Mouse (Mus musculus): ENCODE data around the gene Gm42742.

Gene Gm42742

DNA sequence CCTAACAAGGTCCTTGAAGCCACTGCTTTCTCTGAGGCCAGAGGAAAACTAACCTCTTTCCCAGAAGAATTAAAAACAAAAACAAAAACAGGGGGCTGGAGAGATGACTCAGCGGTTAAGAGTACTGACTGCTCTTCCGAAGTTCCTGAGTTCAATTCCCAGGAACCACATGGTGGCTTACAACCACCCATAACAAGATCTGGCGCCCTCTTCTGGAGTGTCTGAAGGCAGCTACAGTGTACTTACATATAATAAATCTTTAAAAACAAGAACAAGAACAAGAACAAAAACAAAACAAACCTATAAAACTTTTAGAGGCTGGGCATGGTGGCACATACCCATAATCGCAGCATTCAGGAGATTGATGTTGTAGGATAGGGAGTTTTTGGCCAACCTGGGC is 24.4 kb downstream of the Gm42742 start:
- DNase-seq = no peak

DNA sequence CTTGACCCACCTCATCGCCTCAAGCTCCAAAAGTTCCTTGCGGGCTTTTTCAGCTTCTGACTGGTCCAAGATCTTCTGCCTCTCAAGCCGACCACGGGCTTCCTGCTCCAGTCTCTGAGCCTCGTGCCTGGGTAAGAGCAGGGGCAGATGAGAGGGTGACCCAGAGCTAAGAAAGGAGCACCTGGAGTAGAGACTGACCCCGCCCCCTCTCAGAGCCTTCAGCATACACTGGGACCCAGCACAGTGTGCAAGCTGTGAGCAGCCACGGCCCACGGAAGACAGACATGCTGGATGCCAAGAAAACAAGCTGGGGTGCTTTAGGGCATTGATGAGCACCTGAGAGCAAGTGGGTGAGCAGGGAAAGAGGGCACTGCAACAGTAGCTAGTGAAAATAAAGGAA is 32.1 kb downstream of the Gm42742 start:
- DNase-seq = no peak

DNA sequence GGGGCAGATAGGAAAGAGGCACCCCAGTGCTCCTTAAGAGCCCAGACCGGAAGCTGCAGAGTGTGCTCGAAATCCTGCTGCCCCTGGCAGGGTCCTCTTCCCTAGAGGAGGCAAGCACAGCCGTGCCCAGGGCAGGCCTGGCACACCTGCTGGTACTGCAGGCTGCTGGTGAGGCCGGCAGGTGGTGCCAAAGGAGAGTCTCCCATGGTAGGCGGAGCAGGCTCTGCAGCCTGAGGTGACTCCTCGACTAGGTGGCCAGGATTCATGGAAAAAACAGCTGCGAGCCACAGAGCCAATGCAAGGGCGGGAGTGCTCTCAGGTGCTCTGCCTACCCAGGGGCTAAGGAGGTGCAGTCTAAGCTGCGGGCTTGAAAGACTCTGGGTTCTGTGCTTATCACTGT is 34.6 kb downstream of the Gm42742 start:
- DNase-seq = peak; percentile 87

DNA sequence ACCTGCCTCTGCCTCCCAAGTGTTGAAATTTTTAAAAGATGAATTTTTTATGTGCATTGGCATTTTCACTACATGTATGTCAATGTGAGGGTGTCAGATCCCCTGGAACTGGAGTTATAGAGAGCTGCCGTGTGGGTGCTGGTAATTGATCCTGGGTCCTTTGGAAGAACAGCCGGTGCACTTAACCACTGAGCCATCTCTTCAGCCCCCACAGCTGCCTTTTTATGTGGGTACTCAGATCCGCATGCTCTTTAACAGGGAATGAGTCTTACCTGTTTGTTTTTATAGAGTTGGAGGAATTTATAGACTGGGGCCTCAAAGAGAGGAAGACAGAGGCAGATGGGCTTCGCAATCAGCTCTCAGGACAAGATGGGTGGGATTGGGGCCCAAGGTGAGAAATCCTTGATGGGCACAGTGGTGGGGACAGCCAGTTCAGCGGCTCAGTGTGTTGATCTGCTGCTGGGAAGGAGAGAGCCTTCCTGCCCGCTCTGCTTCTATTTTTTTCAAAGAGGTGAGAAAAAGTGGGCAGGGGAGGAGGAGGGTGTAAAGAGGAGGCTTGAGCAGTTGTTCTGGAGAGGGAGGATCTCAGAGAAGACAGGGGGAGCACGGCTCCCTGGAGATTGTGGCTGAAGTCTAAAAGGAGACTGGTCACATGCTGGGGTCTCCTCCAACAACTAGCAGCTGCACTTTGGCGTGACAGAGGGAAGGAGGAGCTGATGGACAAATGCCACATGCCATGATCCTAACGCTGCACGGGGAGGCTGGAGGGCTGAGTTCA is 36.0 kb downstream of the Gm42742 start:
- no peak for DNase-seq

DNA sequence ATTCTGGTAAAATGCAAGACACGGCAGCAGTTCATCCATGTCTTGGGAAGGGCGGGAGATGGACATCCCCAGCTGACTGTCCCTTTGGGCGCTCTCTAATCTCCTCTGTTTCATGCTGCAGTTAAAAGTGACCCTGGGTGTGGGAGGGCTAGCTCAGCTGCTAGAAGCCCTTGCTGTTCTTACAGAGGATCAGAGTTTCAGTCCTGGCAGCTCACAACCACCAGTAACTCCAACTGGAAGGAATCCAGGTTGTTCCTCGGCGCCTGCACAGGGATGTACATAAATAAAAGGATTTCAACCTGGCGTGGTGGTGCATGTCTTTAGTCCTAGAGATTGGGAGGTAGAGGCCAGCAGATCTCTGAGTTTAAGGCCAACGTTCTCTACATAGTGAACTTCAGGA is 37.8 kb downstream of the Gm42742 start:
- no peak for DNase-seq

DNA sequence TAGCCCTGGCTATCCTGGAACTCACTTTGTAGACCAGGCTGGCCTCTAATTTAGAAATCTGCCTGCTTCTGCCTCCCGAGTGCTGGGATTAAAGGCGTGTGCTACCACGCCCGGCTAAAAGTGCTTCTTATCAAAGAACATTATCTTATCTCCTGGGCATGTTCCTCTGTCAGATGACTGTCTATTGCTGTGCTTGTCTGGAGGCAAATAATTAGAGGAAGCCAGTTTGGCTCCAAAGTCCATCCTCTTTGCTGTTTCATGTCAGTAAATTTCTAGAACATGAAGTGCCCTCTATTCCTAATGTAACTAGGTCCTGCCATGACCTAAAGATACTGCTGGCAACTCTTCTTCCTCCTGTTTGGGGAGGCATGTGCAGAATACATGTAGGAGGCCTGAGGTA is 38.8 kb downstream of the Gm42742 start:
- DNase-seq = no peak

DNA sequence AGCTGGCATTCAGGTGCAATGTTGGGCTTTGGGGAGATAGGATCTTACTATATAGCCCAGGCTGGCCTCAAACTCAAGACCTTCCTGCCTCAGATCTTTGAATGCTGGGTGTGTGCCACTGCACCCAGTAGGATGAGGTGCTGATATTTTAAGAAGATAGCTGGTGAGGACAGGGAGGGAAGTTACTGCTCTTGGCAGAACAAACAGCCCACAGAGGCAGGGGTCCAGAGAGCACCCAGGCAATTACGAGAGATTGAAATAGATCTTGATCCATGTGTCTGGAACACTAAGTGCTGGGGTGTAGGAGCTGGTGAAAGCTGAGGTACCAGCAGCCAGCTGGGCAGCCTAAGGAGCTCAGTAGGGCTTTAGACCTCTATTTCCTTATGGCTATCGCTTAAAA is 39.3 kb downstream of the Gm42742 start:
- DNase-seq = no peak

DNA sequence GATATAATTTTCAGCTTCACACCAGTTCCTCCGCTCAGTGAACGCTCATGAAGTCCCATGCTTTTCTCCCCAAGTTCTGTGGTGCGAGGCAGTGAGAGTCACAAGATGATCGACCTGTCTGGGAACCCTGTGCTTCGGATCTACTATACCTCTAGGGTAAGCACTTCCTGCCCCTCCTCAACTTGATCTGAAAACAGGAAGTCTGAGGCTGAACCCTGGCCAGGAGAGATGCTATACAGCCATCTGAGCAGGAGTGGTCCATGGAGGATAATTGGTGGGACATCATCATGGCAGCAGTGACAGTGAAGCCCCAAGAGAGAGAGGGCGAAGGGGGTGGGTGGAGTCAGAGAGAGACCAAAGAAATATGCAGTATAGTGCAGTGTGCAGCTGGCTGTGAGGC is 42.1 kb downstream of the Gm42742 start:
- DNase-seq = no peak

DNA sequence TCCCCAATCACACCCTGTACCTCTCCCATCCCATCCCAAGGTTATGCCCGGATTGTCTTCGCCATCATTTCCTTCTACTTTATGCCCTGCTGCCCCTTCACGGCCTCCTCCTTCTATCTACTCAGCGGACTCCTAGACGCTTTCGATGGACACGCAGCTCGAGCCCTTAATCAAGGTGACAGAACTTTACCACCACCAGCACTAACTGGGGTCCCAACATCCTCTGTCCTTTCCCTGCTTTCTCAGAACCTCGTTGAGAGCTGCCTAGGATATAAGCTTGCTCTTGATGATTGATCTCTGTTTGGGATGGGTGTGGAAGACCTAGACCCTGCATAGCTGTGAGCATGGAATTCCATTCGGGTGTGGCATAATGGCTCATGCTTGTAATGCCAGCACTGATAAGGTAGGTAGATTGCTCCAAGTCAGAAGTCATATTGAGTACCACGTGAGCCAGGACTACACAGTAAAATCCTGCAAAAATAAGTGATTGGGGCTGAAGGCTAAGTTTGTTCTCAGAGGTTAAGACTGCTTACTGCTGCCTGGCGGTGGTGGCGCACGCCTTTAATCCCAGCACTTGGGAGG is 43.9 kb downstream of the Gm42742 start:
- DNase-seq = no peak

DNA sequence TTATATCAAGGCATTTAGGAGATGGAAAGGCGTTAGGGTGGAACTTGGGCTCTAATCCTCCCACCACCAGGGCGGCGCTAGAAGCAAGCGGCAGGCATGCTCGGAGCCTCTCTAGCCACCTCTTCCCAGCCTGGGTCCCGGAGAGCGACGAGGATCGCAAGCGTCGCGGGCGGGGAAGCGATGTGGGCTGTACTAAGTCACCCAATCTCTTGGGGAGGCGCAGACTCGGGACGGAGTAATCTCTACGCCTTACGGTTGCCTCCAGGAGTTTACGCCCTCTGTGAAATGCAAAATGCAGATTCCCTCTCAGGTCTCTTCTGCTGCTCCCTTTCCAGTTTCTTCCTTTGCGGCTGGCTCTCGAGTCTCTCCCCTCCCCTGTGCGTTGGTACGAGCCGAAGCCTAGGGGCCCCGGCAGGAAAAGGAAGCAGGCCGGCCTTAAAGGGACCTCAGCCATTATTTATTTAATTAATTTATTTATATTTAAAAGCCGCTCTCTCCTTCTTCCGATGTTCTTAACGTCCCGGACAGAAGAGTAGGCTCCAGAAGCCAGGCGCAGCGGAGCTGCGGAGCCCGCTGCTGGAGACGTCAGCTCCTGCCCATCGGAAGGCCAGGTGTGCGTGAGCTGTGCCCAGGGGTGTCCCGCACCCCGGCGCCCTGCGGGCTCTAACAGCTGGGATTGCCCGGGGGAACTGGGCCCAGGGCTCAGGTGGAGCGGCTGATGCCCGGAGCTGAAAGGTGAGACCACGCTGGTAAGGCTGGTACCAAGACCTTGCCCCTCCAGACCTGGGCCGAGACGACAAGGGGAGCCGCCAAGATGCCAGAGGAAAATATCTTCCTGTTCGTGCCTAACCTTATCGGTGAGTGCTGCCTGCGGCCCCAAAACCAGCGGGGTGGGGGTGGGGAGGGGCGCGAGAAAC is 44.7 kb downstream of the Gm42742 start, which contains the start of gene Cdiptos:
Cdiptos (minus strand) TSS at position 149 of the 917 bp plus-strand sequence.
- peak; percentile 96 for DNase-seq

DNA sequence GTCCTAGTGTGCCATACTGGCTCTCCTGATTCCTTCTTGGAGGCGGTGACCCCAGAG is 45.2 kb downstream of the Gm42742 start, which contains the start of gene Cdipt:
Cdipt (plus strand) TSS at position 22 of the 57 bp plus-strand sequence.
- no peak for DNase-seq

DNA sequence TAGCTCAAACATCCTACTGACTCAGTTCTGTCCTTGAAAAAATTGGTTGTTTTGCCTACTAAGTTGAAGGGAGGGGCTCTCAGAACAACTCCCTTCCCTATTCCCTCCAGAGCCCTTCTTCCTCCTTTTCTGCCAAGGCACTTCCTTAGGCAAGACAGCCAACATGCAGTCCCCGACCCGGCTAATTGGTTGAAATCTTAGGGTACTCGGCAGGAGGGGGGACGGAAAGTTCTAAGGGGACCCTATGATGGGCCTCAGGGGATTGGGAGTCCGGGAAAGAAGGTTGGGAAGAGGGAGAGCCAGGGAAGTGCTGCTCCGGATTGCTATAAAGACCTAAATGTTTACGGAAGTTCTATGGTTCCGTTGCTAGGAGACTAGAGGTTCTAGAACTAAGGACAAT is 45.4 kb downstream of the Gm42742 start:
- DNase-seq = no peak

DNA sequence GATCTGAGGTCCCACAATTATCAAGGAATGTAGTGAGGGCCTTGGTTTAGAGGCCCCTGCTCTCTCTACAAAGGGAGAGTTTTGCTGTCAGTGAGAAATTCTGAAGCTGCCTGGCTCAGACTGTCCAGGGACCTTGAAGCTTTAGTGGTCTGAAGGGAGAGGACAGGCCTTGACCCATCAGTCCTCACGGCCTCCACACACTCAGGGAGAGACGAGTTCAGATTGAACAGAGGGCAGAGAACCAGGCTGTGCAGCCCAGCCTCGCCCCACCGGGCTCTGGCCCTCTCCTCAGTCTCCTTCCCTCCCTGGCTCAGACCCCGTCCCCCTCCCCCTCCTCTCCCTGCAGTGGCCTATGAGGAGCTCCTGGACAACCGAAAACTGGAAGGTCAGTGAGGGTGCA is 53.5 kb downstream of the Gm42742 start:
- no peak for DNase-seq

DNA sequence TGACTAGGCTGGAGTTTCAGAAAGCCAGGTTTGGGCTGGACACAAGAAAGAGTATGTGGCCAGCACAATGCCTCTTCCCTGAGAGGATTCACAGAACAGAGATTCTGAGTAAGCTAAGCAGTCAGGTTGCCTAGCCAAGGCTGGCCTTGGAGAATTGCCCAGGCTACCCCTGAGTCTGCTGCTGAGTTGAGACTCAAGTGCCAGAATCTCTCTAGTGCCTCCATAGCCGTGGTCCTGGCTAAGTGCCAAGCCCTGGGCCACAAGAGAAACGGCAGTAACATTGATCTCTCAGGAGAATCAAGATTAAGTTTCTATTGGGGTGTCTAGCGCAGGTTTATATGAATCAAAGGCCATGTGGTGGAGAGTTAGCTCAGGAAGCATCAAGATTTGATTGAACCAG is 55.3 kb downstream of the Gm42742 start:
- DNase-seq = peak; percentile 81
